Mouse (Mus musculus) gastrocnemius, adult 8-10 months (tissue): ENCODE measurements around the gene Slc41a3. TPM values are rescaled to one million over a fixed set of nuclear protein-coding genes. Genes with fewer than 3 reads are reported as not detected.
"Not testable (repeated sequence)": the region's sequence is repeated elsewhere in the genome, so short reads cannot be mapped to it uniquely, and the experiment has no call there.

Source experiments
- DNase-seq, 2 experiments: peaks; one replicate each; pipeline ENCODE4 v3.0.0; 2022; ENCODE audit warnings: low spot score in 2 of 2
- total RNA-seq, 4 experiments: library from RNA; stranded (reverse); gene quantifications; 2 replicates each; pipeline ENCODE4 v1.2.4; 2022

Slc41a3 gene
- total RNA-seq, 4 experiments from 2014 or later: 60.8 to 78.9 (median 75.8) TPM

DNA sequence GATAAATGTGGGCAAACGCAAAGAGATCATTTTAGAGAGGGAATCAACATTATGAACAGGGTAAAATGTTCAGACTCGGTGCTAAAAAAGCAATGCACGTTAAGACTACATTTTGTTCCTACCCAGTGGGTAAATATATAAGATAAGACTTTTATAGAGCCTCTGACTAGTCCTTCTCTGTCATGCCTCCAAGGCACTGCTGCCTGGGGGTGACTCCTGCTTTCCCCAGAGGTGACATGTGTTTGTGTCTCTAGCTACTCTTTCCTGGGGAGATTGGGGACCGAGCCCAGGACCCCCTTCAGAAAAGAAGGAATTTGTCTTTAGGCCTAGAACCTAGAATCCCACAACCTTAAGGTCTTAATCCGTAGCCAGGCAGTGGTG, 18.9 kb downstream of the Slc41a3 start:
- DNase-seq: no peak

DNA sequence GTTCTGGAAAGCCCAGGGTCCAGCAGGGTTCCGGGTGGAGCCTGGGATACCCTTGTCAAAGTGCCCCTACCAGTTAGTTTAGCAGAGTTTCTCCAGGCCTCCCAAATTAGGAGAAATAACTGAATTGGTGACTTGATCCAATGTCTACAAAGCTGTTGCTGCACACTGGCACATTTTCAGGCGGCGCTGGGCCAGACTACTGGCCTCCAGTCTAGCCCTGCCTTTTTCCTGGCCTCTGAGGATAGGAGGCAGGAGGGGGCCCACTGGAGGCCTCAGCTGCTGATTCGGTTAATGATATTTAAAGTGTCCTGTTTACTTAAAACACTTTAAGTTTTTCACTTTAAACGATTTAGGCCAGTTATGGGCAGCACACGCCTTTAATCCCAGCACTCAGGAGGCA, 19.7 kb downstream of the Slc41a3 start:
- peak; percentile 71 to 75 for DNase-seq

DNA sequence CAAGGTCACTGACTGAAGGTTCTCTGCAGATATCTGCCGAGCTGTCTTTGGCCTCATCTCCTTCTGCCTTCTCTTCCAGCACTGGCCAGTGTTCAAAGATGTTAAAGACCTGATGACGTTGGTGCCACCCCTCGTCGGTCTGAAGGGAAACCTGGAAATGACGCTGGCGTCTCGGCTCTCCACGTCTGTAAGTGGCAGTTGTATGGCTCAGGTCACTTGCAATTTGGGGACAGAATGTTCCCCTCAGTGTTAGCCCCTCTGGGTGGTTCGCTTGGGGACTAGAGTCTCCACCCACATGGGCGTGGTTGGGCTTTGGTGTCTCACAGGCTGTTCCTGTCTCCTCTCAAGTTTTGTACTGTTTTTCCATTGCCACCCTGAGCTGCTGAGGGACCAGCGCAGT, 20.2 kb downstream of the Slc41a3 start:
- DNase-seq: peak; percentile 58 to 61

DNA sequence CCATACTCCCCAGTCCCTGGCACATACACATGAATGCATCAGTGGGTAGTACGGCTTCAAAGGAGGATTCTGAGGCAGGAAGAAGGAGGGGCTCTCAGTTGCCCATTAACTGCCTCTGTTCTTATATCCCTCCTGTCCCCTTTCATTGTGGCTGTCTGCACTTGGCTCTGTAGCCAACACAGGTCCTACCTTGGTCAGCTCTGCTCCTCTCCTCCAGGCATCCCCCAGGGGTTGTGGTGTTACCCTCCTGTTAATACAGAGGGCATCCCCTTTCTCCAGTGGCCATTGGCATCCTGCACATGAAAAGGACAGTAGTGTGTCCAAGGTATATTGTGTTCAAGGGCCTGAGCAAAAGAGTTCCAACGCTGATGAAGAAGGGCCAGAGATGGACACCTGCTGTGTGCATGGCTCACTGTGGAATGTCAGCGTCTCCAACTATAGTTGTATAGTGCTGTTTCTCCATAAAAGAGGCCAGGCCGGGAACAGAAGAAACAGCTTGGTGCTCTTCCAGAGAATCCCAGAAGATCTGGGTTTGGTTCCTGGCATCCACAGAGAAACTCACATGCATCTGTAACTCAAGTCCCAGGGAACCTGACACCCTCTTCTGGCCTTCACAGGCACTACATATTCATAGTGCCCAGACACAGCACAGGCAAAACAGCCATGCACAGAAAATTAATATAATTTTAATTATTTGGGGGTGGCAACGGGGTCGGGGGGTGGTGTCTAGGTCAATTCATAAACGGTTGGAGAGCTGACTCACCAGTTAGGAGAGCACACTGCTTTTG, 20.9 kb downstream of the Slc41a3 start:
- no peak for DNase-seq

DNA sequence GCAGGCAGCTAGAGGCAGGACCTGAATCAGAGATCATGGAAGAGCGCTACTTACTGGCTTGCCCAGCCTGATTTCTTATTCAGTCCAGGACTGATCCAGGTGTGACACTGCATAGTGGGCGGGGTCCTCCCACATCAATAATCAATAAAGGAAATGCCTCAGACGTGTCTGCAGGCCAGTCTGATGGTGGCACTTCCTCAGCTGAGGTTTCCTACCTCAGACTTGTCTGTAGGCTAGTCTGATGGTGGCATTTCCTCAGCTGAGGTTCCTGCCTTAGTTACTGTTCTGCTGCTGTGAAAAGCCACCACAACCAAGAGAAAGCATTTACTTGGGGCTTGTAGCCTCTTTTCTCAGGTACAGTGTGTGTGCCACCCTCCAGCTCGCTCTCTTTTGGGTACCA, 23.0 kb downstream of the Slc41a3 start:
- DNase-seq: no peak

DNA sequence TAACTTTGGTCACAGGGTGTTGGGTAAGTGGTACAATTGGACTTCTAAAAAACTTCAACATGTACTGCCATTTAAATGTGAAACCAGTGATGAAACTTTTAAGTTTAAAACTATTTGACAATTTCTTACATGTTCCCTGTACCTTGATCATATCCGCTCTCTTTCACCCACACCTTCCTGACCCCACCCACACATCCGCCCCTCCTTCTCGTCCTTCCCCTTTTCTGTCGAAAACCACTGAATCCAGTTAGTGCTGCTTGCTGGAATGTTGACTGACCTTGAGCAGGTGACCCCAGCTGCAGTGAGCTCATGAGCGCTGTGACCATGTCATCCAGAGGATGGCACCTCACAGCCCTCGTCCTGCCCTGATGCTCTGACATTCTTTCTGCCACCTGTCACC, 25.0 kb downstream of the Slc41a3 start:
- DNase-seq: no peak

DNA sequence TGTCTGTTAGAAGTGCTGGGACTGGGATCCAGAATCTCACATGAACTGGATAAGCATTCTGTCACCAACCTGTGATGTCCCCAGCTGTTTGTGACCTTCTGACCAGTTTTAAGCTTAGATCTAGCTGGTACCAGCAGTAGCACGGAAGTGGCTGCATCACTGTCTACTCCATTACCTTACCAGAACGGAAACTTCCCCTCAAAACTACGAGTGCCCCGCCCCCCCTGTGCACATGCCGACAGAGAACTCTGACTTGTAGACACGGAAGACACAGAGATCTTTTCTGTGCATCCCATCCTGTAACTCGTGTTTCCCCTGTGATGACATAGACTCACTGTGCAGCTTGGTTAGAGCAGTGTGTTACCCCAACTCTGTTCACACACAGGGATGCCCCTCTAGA, 25.9 kb downstream of the Slc41a3 start:
- no peak for DNase-seq

DNA sequence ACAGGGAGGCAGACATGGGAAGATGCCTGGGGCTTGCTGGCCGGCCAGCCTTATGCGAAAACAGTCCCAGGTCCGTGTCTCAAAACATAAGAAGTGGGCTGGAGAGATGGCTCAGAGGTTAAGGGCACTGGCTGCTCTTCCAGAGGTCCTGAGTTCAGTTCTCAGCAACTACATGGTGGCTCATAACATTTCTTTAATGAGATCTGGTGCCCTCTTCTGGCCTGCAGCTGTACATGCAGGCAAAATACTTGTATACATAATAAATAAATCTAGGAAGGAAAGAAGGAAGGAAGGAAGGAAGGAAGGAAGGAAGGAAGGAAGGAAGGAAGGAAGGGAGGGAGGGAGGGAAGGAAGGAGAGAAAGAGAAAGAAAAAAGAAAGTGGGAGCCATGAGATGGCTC, 28.0 kb downstream of the Slc41a3 start:
- DNase-seq: not testable (repeated sequence)

DNA sequence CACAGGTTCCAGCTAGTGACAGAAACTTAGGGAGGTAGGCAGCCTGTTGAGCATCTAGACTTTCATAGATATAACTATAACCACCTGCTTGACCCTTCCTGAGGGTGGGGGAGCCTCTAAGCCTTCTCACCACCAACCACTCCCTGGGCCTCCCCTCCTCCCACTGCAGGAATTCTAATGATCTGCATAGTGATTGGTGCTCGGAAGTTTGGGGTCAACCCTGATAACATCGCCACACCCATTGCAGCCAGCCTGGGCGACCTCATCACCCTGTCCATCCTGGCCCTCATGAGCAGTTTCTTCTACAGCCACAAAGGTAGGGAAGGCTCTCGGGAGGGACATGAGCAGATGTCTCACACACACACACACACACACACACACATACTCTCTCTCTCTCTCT, 30.6 kb downstream of the Slc41a3 start:
- no peak for DNase-seq

DNA sequence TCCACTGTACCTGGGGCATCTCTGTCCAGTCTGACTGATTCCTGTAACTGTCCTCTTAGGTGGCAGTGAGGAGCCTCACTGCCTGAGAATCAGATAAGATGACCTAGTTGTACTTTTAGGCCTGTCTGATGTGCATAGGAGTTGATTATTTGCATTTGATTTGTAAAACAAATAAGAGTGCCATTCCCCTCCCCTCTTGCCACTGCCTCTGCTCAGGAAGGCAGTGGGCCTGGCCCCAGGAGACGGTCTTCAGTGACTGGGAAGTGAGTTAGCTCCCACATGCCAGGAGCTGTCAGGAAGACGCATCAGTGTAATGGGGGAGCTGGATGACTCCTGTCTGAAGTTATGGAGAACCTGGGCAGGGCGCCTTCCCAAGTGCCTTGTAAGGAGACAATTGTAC, 31.1 kb downstream of the Slc41a3 start:
- DNase-seq: no peak

DNA sequence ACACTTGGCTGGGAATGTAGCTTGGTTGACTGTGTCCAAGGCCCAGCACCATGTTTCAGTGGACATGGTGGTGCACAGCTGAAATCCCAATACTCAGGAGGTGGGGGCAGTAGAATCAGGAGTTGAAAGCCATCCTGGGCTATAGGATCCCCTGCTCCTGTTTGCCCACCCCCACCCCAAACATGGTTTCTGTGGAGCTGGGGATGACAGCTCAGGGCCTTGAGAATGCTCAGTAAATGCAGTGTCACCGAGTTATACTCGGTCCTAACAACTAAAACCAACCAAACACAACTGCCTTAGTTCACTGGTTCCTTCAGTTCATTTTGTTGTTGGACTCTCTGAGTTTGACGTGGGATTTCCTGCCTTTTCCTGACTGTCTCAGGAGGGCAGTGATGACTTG, 38.5 kb downstream of the Slc41a3 start:
- DNase-seq: no peak

DNA sequence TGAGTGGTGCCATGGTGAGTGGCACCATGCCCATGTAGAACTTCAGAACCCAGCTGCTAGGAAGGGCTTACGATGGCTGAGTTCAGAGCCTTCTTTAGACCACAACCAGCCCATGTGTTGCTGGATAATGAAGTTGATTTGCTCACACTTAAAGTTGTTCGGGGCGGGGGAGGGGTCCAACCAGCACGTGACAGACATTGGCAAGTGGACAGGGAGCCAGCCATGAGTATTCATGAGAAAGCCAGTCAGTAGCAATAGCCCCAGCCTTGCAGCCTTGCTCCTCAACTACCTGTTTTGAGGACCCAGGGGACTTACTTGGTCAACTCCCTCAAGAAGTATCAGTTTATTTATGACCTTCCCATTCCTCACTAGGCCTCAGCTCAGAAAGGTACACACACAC, 40.4 kb downstream of the Slc41a3 start:
- DNase-seq: no peak

DNA sequence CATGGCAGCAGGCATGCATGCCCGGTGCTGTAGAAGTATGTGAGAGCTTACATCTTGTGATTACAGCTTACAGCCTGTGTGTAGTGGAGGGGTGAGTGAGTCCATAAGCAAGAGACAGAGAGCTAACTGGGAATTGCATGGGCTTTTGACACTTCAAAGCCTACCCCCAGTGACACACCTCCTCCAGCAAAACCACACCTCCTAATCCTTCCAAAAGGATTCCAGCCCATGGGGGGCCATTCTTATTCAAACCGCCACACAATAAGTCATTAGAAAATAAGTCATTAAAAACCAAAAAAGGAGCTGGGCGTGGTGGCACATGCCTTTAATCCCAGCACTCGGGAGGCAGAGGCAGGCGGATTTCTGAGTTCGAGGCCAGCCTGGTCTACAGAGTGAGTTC, 43.9 kb downstream of the Slc41a3 start:
- DNase-seq: no peak

DNA sequence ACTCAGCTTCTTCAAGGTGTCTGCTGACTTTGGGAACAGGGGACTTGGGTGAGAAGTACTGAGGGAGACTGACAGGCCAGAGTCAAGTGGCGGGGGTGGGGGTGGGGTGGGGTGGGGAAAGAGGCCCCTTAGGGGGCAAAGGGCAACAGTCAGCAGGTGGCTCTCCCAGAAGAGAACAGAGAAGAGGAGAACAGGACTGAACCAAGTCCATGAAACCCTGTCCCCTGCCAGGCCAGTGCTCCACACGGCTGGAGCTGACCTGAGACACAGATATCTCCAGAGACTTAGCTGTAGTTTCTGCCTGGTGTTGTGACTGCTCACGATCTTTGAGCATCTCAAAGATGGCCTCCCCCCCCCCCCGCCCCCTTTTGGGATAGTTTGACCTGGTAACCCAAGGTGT, 44.8 kb downstream of the Slc41a3 start:
- DNase-seq: no peak

DNA sequence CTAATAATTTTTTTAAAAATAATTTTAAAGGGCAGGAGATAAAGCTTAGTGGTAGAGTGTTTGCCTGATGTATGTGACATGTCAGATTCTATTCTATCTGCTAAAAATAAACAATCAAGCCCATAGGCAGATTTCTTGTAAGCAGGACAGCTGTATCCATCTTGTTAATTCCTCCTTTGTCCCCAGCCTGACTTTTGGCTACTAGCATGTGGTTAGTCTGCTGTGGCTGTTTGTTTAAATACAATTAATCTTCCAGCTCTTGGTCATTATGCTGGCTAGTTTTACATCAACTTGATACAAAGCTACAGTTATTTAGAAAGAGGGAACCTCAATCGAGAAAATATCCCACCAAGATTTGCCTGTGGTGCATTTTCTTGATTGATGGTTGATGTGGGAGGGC, 46.1 kb downstream of the Slc41a3 start:
- DNase-seq: no peak

DNA sequence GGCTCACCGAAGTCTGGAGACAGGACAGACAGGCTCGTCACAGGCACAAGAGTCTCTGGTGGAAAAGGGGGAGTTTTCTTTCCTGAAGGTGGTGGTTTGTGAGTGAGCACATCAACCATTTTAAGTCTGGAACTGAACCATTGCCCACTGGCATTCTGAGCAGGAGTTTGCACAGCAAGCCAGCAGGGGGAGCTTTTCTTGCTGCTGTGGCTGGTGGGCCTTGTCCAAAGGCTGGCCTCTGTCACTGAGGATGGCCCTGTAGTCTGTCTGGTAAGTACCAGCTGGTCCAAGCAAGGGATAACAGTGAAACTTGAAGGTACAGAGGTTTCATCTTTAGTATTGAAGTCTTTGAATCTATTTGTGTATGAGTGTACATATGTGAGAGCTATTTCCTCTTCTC, 49.2 kb downstream of the Slc41a3 start:
- peak; percentile 54 to 63 for DNase-seq

DNA sequence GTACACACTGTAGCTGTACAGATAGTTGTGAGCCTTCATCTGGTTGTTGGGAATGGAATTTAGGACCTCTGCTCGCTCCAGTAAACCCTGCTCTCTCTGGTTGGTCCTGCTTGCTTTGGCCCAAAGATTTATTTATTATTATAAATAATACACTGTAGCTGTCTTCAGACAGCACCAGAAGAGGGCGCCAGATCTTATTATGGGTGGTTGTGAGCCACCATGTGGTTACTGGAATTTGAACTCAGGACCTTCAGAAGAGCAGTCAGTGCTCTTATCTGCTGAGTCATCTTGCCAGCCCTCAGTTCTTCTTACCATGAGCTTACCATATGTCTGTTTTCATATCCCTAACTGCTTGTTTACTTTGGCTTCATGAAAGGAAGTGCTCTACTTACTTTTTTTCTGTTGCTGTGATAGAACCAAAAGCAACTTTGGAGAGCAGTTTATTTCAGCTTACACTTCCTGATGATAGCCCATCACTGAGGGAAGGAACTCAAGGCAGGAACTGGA, 51.9 kb downstream of the Slc41a3 start:
- DNase-seq: not testable (repeated sequence)

DNA sequence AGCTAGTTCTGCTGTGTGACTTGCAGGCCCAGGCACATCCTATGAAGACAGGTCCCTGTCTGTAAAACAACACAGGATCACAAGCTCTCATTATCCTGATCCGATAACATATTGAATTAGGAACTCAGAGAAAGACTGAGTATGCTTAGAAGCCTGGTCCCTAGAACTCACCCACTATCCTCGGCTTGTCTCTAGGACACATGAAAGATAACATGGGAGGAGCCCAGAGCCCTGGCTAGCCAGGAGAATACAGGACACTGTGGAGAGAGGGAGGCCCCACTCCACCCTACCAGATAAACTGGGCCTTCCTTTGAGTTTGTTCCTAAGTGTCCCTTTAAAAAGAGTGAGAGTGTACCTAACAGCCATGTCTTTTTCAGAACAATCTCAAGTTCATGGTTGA, 55.4 kb downstream of the Slc41a3 start:
- DNase-seq: no peak

DNA sequence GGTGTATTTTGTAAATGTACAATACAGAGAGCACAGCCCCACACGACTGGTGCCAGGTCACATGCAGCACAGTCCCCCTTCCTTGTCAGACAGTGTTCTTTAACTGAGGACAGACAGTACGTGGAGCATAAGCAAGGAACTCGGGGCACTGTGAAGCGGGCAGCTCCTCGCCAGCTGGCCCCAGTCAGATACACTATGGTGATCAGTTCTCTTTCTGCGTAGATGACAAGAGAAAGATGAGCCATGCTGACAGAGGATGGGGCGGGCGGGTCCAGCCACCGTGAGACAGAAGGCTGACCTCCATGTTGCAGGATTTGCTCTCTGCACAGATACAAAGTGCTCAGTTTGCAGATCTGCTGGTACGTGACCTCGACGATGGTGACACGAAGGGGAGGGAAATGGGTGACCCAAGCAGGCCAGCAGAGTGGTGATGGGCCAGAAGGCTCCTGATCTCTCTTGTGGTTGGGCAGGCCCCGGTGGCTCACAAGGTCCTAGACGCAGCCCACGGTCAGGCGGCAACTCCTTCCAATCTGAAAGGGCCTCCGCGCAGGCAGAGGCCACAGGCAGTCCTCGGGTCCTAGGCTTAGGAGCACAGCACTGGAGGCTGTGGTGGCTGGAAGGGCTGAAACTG, 56.0 kb downstream of the Slc41a3 start:
- DNase-seq: no peak

DNA sequence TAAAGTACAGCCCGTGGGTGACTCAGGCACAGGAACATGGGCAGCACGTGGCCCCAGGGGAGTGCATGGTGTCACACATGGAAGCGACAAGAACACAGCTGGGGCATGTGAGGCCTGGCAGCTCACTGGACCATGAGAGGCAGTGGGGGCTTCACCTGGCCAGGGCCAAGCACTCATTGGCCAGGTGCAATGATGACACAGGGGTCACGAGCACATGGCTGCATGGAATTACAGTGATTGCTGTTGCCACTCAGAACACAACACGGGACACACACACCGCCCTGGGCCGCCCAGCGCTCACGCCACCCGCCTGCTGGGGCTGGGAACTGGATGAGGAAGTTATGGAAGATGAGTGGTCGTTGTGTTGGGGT, 56.5 kb downstream of the Slc41a3 start:
- DNase-seq: no peak

DNA sequence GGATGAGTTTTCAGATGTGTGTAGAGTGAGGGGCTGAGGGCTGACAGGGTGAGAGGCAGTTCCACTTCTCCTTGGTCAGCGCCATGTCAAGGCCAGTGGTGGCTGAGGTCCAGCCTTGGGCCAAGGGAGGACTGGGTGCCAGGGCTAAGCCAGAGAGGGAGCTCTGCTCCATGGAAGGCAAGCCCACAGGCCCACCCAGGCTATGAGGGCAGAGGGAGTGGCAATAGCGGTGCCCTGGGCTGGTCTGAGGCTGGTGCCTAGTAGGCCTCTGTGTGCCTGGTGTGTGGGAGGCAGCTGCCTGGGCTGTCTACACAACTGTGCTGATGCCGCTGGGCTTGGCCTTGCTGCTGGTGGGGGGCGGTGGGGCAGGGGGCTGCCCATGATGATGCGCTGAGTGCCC, 57.6 kb downstream of the Slc41a3 start:
- no peak for DNase-seq

DNA sequence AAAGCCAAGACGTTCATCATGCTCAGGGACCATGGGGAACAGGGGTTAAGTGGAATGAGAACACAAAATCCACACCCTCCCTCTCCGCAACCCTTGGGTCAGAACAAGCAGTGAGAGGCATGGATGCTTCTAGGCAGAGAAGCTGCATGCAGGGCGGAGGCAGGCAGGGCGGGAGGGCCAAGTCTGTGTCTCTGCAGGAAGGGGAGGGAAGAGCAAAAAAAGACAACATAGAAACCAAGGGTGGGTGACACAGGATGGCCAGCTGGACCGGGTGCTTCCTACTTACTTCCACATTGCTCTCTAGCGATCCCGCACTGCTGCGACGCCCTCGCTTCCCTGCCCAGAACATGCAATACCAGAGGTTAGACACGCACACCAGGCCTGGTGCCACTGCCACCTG, 59.2 kb downstream of the Slc41a3 start:
- no peak for DNase-seq

DNA sequence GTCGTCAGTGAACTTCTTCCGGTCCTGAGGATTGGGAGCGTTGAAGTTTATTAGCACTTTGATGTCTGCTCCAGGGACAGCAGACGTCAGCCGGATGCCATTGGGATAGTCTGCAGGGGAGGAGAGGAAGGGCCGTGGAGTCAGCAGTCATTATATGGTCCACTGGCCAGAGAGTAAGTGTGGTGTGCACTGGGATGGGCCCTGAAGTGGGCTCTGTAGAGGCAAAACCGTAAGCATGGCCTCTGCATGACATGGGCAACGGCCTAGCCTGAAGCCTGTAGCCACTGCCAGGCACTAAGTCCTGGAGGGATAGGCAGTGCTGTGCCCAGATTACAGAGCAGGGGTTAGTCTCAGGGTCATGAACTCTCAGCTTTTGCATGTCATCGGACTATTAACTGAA, 64.2 kb downstream of the Slc41a3 start:
- no peak for DNase-seq
